Mouse (Mus musculus) midbrain, embryonic 15.5 days (tissue): ENCODE measurements around the gene Iqcf6. TPM values are rescaled to one million over a fixed set of nuclear protein-coding genes. Genes with fewer than 3 reads are reported as not detected.
"Not testable (repeated sequence)": the region's sequence is repeated elsewhere in the genome, so short reads cannot be mapped to it uniquely, and the experiment has no call there.

ENCODE experiments used
- ATAC-seq: fragments of 200-750 bp; cut with Nextera tagmentation; replicated peaks from 2 replicates; pipeline ENCODE4 v1.8.0; 2017; ENCODE audit warnings: moderate TSS enrichment
- H3K27ac ChIP-seq: fragments of 300-500 bp; sonication (generic); 2 replicates; pipeline ENCODE4 v1.5.1; 2015; ENCODE audit warnings: mild to moderate bottlenecking, inconsistent platforms
- H3K27me3 ChIP-seq: fragments of 300-500 bp; sonication (generic); replicated peaks from 2 replicates; pipeline ENCODE4 v1.6.1; 2015; ENCODE audit warnings: inconsistent platforms
- H3K36me3 ChIP-seq: fragments of 300-500 bp; sonication (generic); replicated peaks from 2 replicates; pipeline ENCODE4 v1.6.1; 2015; ENCODE audit warnings: inconsistent platforms
- H3K4me1 ChIP-seq: fragments of 300-500 bp; sonication (generic); 2 replicates; pipeline ENCODE4 v1.6.1; 2015; ENCODE audit warnings: inconsistent platforms
- H3K4me2 ChIP-seq: fragments of 300-500 bp; sonication (generic); 2 replicates; pipeline ENCODE4 v1.6.1; 2015; ENCODE audit warnings: inconsistent platforms, mild to moderate bottlenecking, moderate library complexity
- H3K4me3 ChIP-seq: fragments of 300-500 bp; sonication (generic); 2 replicates; pipeline ENCODE4 v1.5.1; 2015; ENCODE audit warnings: mild to moderate bottlenecking, inconsistent platforms
- H3K9ac ChIP-seq: fragments of 300-500 bp; sonication (generic); 2 replicates; pipeline ENCODE4 v1.6.1; 2015; ENCODE audit warnings: mild to moderate bottlenecking, inconsistent platforms
- H3K9me3 ChIP-seq: fragments of 300-500 bp; sonication (generic); 2 replicates; pipeline ENCODE4 v1.6.1; 2016; ENCODE audit warnings: inconsistent platforms
- WGBS: fragments of 180-500 bp; shearing (Covaris S2); methylation state at CpG from one replicate; pipeline ENCODE4 v1.1.7; 2015; ENCODE audit warnings: mixed read lengths; 5-methylcytosine and 5-hydroxymethylcytosine counted together
- polyA plus RNA-seq: library from polyadenylated mRNA; unstranded; fragments of >200 nt; fragmentation: Nextera tagmentation; extraction: Ambion mirVana; gene quantifications from 2 replicates; pipeline ENCODE4 v1.2.1, GENCODE M21; 2015

The Iqcf6 gene
- not detected in 2 replicates for polyA plus RNA-seq

- WGBS = 86% methylated on average over 2 of the region's 2 CpGs
- ATAC-seq = no peak
- Histone ChIP-seq H3K4me2 (no peak within 1 kb of the TSS), H3K36me3 (no peaks in the 10 kb centered on the region), H3K9ac (no peak within 1 kb of the TSS), H3K27ac (no peak within 1 kb of the TSS), H3K9me3 (no peaks in the 10 kb centered on the region), H3K4me1 (no peaks in the 10 kb centered on the region), H3K27me3 (no peaks in the 10 kb centered on the region), H3K4me3 (no peak within 1 kb of the TSS)
Observed at GRCm38 (mm10) chr9:106626282-106626681, at the start of gene Iqcf6. Gene Iqcf6 (plus strand): TSS chr9:106626582.

DNA sequence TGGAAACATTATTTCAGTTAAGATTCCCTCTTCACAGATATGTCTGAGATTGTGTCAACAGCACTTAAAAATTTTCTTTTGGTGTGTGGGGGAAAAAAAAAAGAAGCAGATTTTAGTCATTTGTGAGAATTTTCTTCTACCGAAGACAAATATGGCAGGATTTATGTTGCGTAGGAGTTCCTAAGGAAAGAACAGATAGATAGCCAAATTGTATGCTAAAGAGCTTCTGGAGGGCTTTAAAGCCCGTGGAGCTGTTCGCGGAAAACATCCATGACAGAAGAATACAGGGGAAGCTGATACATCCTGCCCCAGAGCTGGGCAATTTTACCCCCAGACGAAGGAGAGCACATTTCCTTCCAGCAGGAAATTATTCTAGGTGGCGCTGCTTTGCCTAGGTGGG is 46.4 kb upstream of the Iqcf6 start:
- Histone ChIP-seq H3K27me3 (no peaks in the 10 kb centered on the region), H3K4me2 (no peak overlapping the region), H3K36me3 (no peaks in the 10 kb centered on the region), H3K9me3 (no peaks in the 10 kb centered on the region), H3K27ac (no peak overlapping the region), H3K9ac (no peak overlapping the region), H3K4me3 (no peak overlapping the region), H3K4me1 (no peaks in the 10 kb centered on the region)
- 84% methylated on average over 7 of the region's 7 CpGs for WGBS
- no peak for ATAC-seq

DNA sequence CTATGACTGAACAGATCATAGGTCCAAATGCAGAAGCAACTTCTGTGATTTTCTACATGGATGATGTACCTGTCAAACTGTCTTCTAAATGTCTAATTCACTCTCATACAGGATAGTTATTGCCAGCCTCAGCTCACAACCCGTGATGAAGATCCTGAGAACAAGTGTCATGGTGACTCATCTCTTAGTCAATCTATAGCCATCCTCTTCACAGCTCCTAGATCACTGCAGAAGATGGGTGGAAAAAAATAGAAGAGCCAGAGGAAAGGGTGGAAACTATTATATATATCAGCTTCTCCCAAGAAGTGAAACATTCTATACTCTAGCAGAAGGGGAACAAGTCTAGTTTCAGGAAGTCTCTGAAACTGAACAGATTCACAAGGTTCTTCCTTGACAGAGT is 43.8 kb upstream of the Iqcf6 start:
- H3K27me3 ChIP-seq = no peaks in the 10 kb centered on the region
- H3K4me2 ChIP-seq = no peak overlapping the region
- no peaks in the 10 kb centered on the region for H3K9me3 ChIP-seq
- H3K4me1 ChIP-seq = no peaks in the 10 kb centered on the region
- 77% methylated on average over 1 of the region's 1 CpGs for WGBS
- no peak overlapping the region for H3K4me3 ChIP-seq
- ATAC-seq = no peak
- H3K36me3 ChIP-seq = no peaks in the 10 kb centered on the region
- H3K9ac ChIP-seq = no peak overlapping the region
- H3K27ac ChIP-seq = no peak overlapping the region

GRCm38 (mm10) chr9:106592158-106592557 is 34.2 kb upstream of the Iqcf6 start:
- H3K36me3 ChIP-seq = no peaks in the 10 kb centered on the region
- 94% methylated on average over 5 of the region's 5 CpGs for WGBS
- no peaks in the 10 kb centered on the region for H3K4me1 ChIP-seq
- no peak overlapping the region for H3K27ac ChIP-seq
- H3K27me3 ChIP-seq = no peaks in the 10 kb centered on the region
- H3K9me3 ChIP-seq = no peaks in the 10 kb centered on the region
- no peak for ATAC-seq
- H3K9ac ChIP-seq = no peak overlapping the region
- no peak overlapping the region for H3K4me2 ChIP-seq
- H3K4me3 ChIP-seq = no peak overlapping the region

GRCm38 (mm10) chr9:106595402-106595801 is 31.0 kb upstream of the Iqcf6 start:
- not testable (repeated sequence) for H3K36me3 ChIP-seq, H3K9ac ChIP-seq, H3K9me3 ChIP-seq, ATAC-seq, H3K27ac ChIP-seq, H3K4me1 ChIP-seq, H3K4me2 ChIP-seq, H3K27me3 ChIP-seq, H3K4me3 ChIP-seq
- 14% methylated on average over 4 of the region's 4 CpGs for WGBS

- Histone ChIP-seq H3K4me2 (no peak overlapping the region), H3K4me1 (no peaks in the 10 kb centered on the region), H3K9me3 (no peaks in the 10 kb centered on the region), H3K36me3 (no peaks in the 10 kb centered on the region), H3K27ac (no peak overlapping the region), H3K27me3 (no peaks in the 10 kb centered on the region), H3K9ac (no peak overlapping the region), H3K4me3 (no peak overlapping the region)
- WGBS = 69% methylated on average over 7 of the region's 7 CpGs
- no peak for ATAC-seq
Observed at GRCm38 (mm10) chr9:106595836-106596235, 30.5 kb upstream of the Iqcf6 start.

- no peak overlapping the region for H3K27ac ChIP-seq
- 45% methylated on average over 7 of the region's 7 CpGs for WGBS
- H3K27me3 ChIP-seq = no peaks in the 10 kb centered on the region
- no peaks in the 10 kb centered on the region for H3K36me3 ChIP-seq
- no peaks in the 10 kb centered on the region for H3K4me1 ChIP-seq
- no peak overlapping the region for H3K4me3 ChIP-seq
- H3K9me3 ChIP-seq = no peaks in the 10 kb centered on the region
- no peak overlapping the region for H3K9ac ChIP-seq
- H3K4me2 ChIP-seq = no peak overlapping the region
- no peak for ATAC-seq
Observed at GRCm38 (mm10) chr9:106598466-106598865, 27.9 kb upstream of the Iqcf6 start.

- 24% methylated on average over 8 of the region's 8 CpGs for WGBS
Observed at GRCm38 (mm10) chr9:106600546-106600945, 25.8 kb upstream of the Iqcf6 start.

GRCm38 (mm10) chr9:106610727-106611126 is 15.7 kb upstream of the Iqcf6 start:
- H3K27ac ChIP-seq = no peak overlapping the region
- H3K36me3 ChIP-seq = no peaks in the 10 kb centered on the region
- no peaks in the 10 kb centered on the region for H3K9me3 ChIP-seq
- no peaks in the 10 kb centered on the region for H3K4me1 ChIP-seq
- H3K4me2 ChIP-seq = no peak overlapping the region
- no peak for ATAC-seq
- no peak overlapping the region for H3K4me3 ChIP-seq
- WGBS = 83% methylated on average over 4 of the region's 4 CpGs
- no peaks in the 10 kb centered on the region for H3K27me3 ChIP-seq
- H3K9ac ChIP-seq = no peak overlapping the region

More at GRCm38 (mm10) chr9:106600546-106600945, 25.8 kb upstream of the Iqcf6 start:
- no peaks in the 10 kb centered on the region for H3K9me3 ChIP-seq
- no peak overlapping the region for H3K4me3 ChIP-seq
- no peak overlapping the region for H3K9ac ChIP-seq
- H3K27me3 ChIP-seq = no peaks in the 10 kb centered on the region
- ATAC-seq = no peak
- no peak overlapping the region for H3K27ac ChIP-seq
- no peaks in the 10 kb centered on the region for H3K4me1 ChIP-seq
- H3K36me3 ChIP-seq = no peaks in the 10 kb centered on the region
- H3K4me2 ChIP-seq = no peak overlapping the region

- H3K9me3 ChIP-seq = no peaks in the 10 kb centered on the region
- no peak overlapping the region for H3K4me2 ChIP-seq
- no peaks in the 10 kb centered on the region for H3K4me1 ChIP-seq
- no peaks in the 10 kb centered on the region for H3K36me3 ChIP-seq
- no peak overlapping the region for H3K9ac ChIP-seq
- no peak for ATAC-seq
- no peaks in the 10 kb centered on the region for H3K27me3 ChIP-seq
- no peak overlapping the region for H3K27ac ChIP-seq
- no peak overlapping the region for H3K4me3 ChIP-seq
- WGBS = 72% methylated on average over 2 of the region's 2 CpGs
Observed at GRCm38 (mm10) chr9:106613951-106614350, 12.4 kb upstream of the Iqcf6 start.

DNA sequence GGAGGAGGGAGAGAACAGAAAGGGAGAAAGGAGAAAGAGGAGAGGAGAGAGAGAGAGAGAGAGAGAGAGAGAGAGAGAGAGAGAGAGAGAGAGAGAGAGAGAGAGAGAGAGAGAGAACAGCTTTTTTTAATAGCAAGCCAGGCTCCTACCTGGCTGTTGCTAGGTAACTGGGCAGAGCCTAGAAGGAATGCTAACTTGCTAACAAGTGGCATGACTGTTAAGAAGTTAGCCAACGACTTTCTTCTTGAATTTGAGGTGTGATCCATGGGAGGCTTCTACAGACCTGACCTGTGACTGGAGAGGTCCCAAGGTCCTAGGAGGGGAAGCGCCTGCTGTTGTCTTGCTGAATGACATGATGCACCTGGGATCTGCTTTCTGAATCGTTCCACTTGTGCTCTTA is 11.8 kb upstream of the Iqcf6 start:
- Histone ChIP-seq H3K9ac (no peak overlapping the region), H3K36me3 (no peaks in the 10 kb centered on the region), H3K4me3 (no peak overlapping the region), H3K9me3 (0 out of 2 replicates have a peak, but pooled peaks cover 4% of the 10 kb centered on the region), H3K27me3 (no peaks in the 10 kb centered on the region), H3K4me1 (no peaks in the 10 kb centered on the region), H3K4me2 (no peak overlapping the region), H3K27ac (no peak overlapping the region)
- no peak for ATAC-seq
- 43% methylated on average over 3 of the region's 3 CpGs for WGBS

GRCm38 (mm10) chr9:106616306-106616705 is 10.1 kb upstream of the Iqcf6 start:
- WGBS = 88% methylated on average over 9 of the region's 9 CpGs
- no peak overlapping the region for H3K4me3 ChIP-seq
- no peaks in the 10 kb centered on the region for H3K4me1 ChIP-seq
- H3K4me2 ChIP-seq = no peak overlapping the region
- no peak overlapping the region for H3K27ac ChIP-seq
- no peaks in the 10 kb centered on the region for H3K27me3 ChIP-seq
- 0 out of 2 replicates have a peak, but pooled peaks cover 4% of the 10 kb centered on the region for H3K9me3 ChIP-seq
- ATAC-seq = no peak
- H3K9ac ChIP-seq = no peak overlapping the region
- H3K36me3 ChIP-seq = no peaks in the 10 kb centered on the region

- ATAC-seq = no peak
- WGBS = 84% methylated on average over 3 of the region's 3 CpGs
- Histone ChIP-seq H3K4me2 (no peak overlapping the region), H3K27ac (no peak overlapping the region), H3K4me1 (no peaks in the 10 kb centered on the region), H3K9ac (no peak overlapping the region), H3K4me3 (no peak overlapping the region), H3K36me3 (no peaks in the 10 kb centered on the region), H3K27me3 (no peaks in the 10 kb centered on the region), H3K9me3 (0 out of 2 replicates have a peak, but pooled peaks cover 4% of the 10 kb centered on the region)
Observed at GRCm38 (mm10) chr9:106617496-106617895, 8.9 kb upstream of the Iqcf6 start.
